Mouse (Mus musculus): ENCODE measurements around the gene Mtmr11. TPM values are rescaled to one million over a fixed set of nuclear protein-coding genes. Genes with fewer than 3 reads are reported as not detected.
A peak's percentile ranks its signal among the peaks of the same experiment; 100 is the strongest.
"Not testable (repeated sequence)": the region's sequence is repeated elsewhere in the genome, so short reads cannot be mapped to it uniquely, and the experiment has no call there.

Mtmr11 gene
- polyA plus RNA-seq, 1 experiment from 2014 or later, result 7.8 TPM

- Histone ChIP-seq H3K4me1 (peaks cover 27% of the 10 kb centered on the region), H3K27ac (replicated peaks) (no peak overlapping the region), H3K36me3 (peaks cover 13% of the 10 kb centered on the region), H3K4me3 (no peak overlapping the region), H3K27me3 (ENCODE audit: low read depth, poor library complexity, severe bottlenecking) (0 out of 2 replicates have a peak, but pooled peaks cover 4% of the 10 kb centered on the region), H3K9me3 (replicated peaks) (no peaks in the 10 kb centered on the region)
- WGBS, result 81% methylated on average over 4 of the region's 4 CpGs
- no peak for DNase-seq (ENCODE audit: low spot score)
These were observed 2.0 kb upstream of the Mtmr11 start for GRCm38 (mm10) chr3:96159820-96160219.

GRCm38 (mm10) chr3:96160222-96160802 is 1.5 kb upstream of the Mtmr11 start:
- H3K4me3 ChIP-seq, result no peak overlapping the region

DNA sequence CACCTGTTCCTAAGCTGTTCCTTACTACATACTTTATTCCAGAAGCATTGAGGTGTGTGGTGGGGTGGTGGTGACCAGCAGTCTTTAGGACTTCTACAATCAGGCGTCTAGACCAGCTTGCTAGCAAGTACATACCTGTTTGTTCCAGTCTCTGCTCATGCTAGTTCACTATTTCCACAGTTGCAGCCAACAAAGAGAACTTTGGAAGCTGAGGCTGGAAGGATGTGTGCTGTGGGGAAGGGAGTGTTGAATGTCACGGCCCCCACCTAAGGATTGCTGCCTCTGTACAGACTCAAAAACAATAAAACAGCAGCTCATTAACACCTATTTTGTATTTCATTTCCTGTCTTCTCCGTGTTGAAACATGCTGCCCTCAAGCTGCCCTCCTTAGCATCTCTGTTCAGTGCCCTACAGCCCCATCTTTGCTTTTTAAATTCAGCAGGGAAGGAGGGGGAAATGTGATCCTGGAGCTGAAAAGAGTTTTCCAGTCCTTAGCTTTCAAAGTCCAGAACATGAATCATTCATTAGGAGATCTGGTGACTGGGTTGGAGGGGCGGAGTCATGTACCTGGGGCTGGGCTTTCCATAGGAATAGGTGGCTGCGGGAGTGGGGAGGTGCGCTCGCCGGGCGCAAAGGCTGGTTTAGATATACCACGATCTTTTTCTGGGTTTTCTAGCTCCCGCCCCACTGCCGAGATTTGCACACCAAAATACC is 844 bp upstream of the Mtmr11 start:
- H3K27ac ChIP-seq (replicated peaks), result peak overlapping the region; percentile 78
- peaks cover 1% of the 10 kb centered on the region for H3K36me3 ChIP-seq
- peak overlapping the region; percentile 55 for H3K4me3 ChIP-seq
- H3K27me3 ChIP-seq (ENCODE audit: low read depth, poor library complexity, severe bottlenecking), result 0 out of 2 replicates have a peak, but pooled peaks cover 4% of the 10 kb centered on the region
- no peaks in the 10 kb centered on the region for H3K9me3 ChIP-seq (replicated peaks)
- H3K4me1 ChIP-seq, result peaks cover 27% of the 10 kb centered on the region
- DNase-seq (ENCODE audit: low spot score), result peak; percentile 44
- WGBS, result 1% methylated on average over 12 of the region's 12 CpGs

More at GRCm38 (mm10) chr3:96160222-96160802, 1.5 kb upstream of the Mtmr11 start:
- DNase-seq (ENCODE audit: low spot score), result no peak
- Histone ChIP-seq H3K27me3 (ENCODE audit: low read depth, poor library complexity, severe bottlenecking) (0 out of 2 replicates have a peak, but pooled peaks cover 4% of the 10 kb centered on the region), H3K27ac (replicated peaks) (peak overlapping the region; percentile 78), H3K36me3 (peaks cover 8% of the 10 kb centered on the region), H3K4me1 (peaks cover 27% of the 10 kb centered on the region), H3K9me3 (replicated peaks) (no peaks in the 10 kb centered on the region)
- 64% methylated on average over 4 of the region's 4 CpGs for whole genome bisulfite sequencing

DNA sequence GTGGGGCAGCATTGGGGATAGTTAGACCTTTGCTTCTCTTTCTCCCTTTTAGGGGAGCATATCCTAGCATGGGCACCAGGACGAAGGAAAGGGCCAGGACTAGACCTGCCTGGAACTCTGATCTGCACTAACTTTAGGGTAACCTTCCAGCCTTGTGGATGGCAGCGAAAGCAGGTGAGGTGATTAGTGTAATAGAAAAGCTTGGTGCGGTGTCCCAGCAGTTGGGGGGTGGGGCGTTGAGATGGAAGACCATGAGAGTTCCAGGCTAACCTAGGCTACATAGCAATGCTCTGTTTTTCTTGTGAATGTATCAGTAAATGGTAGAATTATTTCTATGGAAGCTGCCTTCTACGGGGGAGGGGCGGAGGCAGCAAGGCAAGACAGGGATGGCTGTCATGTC is 1.2 kb downstream of the Mtmr11 start:
- 90% methylated on average over 6 of the region's 6 CpGs for WGBS
- peaks cover 27% of the 10 kb centered on the region for H3K4me1 ChIP-seq
- H3K27me3 ChIP-seq (ENCODE audit: low read depth, poor library complexity, severe bottlenecking), result 0 out of 2 replicates have a peak, but pooled peaks cover 4% of the 10 kb centered on the region
- no peak overlapping the region for H3K4me3 ChIP-seq
- no peak for DNase-seq (ENCODE audit: low spot score)
- no peaks in the 10 kb centered on the region for H3K36me3 ChIP-seq
- H3K9me3 ChIP-seq (replicated peaks), result no peaks in the 10 kb centered on the region
- H3K27ac ChIP-seq (replicated peaks), result no peak overlapping the region

DNA sequence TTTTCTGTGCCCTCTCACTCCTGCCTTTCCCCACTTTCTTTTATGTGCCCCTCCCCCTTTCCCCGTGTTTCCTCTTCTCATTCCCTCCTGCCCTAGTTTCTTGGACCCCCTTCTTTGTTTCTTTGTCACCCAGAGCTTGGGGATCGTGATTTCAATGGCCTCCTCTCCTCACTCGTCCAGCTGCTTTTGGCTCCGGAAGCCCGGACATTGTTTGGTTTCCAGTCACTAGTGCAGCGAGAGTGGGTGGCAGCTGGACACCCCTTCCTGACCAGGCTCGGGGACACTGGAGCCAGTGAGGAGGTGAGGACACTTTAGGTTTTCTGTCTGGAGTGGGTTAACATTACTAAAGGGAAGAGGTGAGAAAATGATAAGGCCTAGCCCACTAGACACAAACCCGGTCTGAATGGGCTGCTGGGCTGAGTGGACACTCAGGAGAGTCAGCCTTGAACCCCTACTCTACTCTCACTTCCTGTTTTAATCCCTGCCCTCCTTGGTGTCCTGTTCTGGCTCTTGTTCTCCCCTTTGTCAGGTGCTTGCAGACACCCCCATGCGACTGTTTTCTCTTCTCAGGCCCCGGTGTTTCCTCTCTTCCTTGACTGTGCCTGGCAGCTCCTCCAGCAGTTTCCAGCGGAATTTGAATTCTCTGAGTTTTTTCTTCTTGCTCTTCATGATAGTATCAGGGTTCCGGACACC is 6.8 kb downstream of the Mtmr11 start:
- no peak for DNase-seq (ENCODE audit: low spot score)
- 0 out of 2 replicates have a peak overlapping the region, but pooled peaks have one; percentile 33 for H3K27ac ChIP-seq (replicated peaks)
- H3K36me3 ChIP-seq, result peaks cover 5% of the 10 kb centered on the region
- WGBS, result 79% methylated on average over 12 of the region's 12 CpGs
- no peaks in the 10 kb centered on the region for H3K9me3 ChIP-seq (replicated peaks)
- no peaks in the 10 kb centered on the region for H3K27me3 ChIP-seq (ENCODE audit: low read depth, poor library complexity, severe bottlenecking)
- H3K4me3 ChIP-seq, result 0 out of 2 replicates have a peak overlapping the region, but pooled peaks have one; percentile 2
- peaks cover 30% of the 10 kb centered on the region for H3K4me1 ChIP-seq

GRCm38 (mm10) chr3:96170276-96170675 is 8.5 kb downstream of the Mtmr11 start:
- WGBS, result 92% methylated on average over 4 of the region's 4 CpGs
- peak overlapping the region; percentile 95; the same call in 1 of the 2 replicates for H3K27ac ChIP-seq (replicated peaks)
- no peak for DNase-seq (ENCODE audit: low spot score)

GRCm38 (mm10) chr3:96170976-96171545 is 9.3 kb downstream of the Mtmr11 start:
- peak overlapping the region; percentile 95 for H3K27ac ChIP-seq (replicated peaks)
- WGBS, result 84% methylated on average over 10 of the region's 10 CpGs

More at GRCm38 (mm10) chr3:96170276-96170675, 8.5 kb downstream of the Mtmr11 start:
- Histone ChIP-seq H3K27me3 (ENCODE audit: low read depth, poor library complexity, severe bottlenecking) (no peaks in the 10 kb centered on the region), H3K4me3 (peak overlapping the region; percentile 23; the same call in 1 of the 2 replicates), H3K4me1 (peaks cover 42% of the 10 kb centered on the region), H3K9me3 (replicated peaks) (no peaks in the 10 kb centered on the region), H3K36me3 (peaks cover 22% of the 10 kb centered on the region)

GRCm38 (mm10) chr3:96171583-96172196 is 9.9 kb downstream of the Mtmr11 start:
- H3K4me3 ChIP-seq, result peak overlapping the region; percentile 92
- 27% methylated on average over 18 of the region's 18 CpGs for WGBS
- H3K9me3 ChIP-seq (replicated peaks), result no peaks in the 10 kb centered on the region
- DNase-seq (ENCODE audit: low spot score), result no peak
- H3K27me3 ChIP-seq (ENCODE audit: low read depth, poor library complexity, severe bottlenecking), result no peaks in the 10 kb centered on the region
- peak overlapping the region; percentile 95 for H3K27ac ChIP-seq (replicated peaks)
- peaks cover 36% of the 10 kb centered on the region for H3K36me3 ChIP-seq
- H3K4me1 ChIP-seq, result peaks cover 42% of the 10 kb centered on the region

More at GRCm38 (mm10) chr3:96170976-96171545, 9.3 kb downstream of the Mtmr11 start:
- H3K4me1 ChIP-seq, result peaks cover 42% of the 10 kb centered on the region
- no peaks in the 10 kb centered on the region for H3K27me3 ChIP-seq (ENCODE audit: low read depth, poor library complexity, severe bottlenecking)
- H3K36me3 ChIP-seq, result peaks cover 30% of the 10 kb centered on the region
- H3K9me3 ChIP-seq (replicated peaks), result no peaks in the 10 kb centered on the region
- DNase-seq (ENCODE audit: low spot score), result no peak
- peak overlapping the region; percentile 92 for H3K4me3 ChIP-seq

- H3K4me1 ChIP-seq, result peaks cover 42% of the 10 kb centered on the region
- peak within 1 kb of the TSS; percentile 92 for H3K4me3 ChIP-seq
- DNase-seq (ENCODE audit: low spot score), result peak; percentile 96
- peaks cover 42% of the 10 kb centered on the region for H3K36me3 ChIP-seq
- H3K9me3 ChIP-seq (replicated peaks), result no peaks in the 10 kb centered on the region
- no peaks in the 10 kb centered on the region for H3K27me3 ChIP-seq (ENCODE audit: low read depth, poor library complexity, severe bottlenecking)
- H3K27ac ChIP-seq (replicated peaks), result peak within 1 kb of the TSS; percentile 95
- WGBS, result under 1% methylated on average over 58 of the region's 58 CpGs
These were observed 10.7 kb downstream of the Mtmr11 start, which contains the start of gene Sf3b4 for GRCm38 (mm10) chr3:96172197-96173178. TSS of gene Sf3b4 (plus strand) at chr3:96172332.

- no peak for DNase-seq (ENCODE audit: low spot score)
- Histone ChIP-seq H3K27me3 (ENCODE audit: low read depth, poor library complexity, severe bottlenecking) (no peaks in the 10 kb centered on the region), H3K9me3 (replicated peaks) (no peaks in the 10 kb centered on the region), H3K36me3 (peaks cover 49% of the 10 kb centered on the region), H3K27ac (replicated peaks) (peak overlapping the region; percentile 95), H3K4me1 (peaks cover 42% of the 10 kb centered on the region), H3K4me3 (peak overlapping the region; percentile 92)
- WGBS, result 40% methylated on average over 7 of the region's 7 CpGs
These were observed 11.4 kb downstream of the Mtmr11 start for GRCm38 (mm10) chr3:96173185-96173584.

DNA sequence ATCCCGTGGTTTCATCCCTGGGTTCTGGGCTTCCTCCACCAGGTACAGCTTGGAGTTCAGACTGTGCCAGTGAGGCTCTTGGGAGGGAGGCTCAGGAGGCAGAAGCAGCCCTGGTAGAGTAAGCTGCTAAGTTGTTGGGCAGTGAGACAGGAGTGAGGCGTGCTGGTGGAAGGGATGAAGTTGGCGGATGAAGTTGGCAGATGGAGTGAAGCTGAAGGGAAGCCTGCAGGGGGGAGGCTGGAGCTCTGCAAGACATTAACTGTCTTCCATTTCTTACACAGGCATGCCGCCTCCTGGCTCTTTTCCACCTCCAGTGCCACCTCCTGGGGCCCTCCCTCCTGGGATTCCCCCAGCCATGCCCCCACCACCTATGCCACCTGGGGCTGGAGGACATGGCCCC is 12.2 kb downstream of the Mtmr11 start:
- Histone ChIP-seq H3K4me1 (peaks cover 39% of the 10 kb centered on the region), H3K4me3 (peak overlapping the region; percentile 92), H3K36me3 (peaks cover 58% of the 10 kb centered on the region)
- DNase-seq (ENCODE audit: low spot score); H3K27me3 ChIP-seq (ENCODE audit: low read depth, poor library complexity, severe bottlenecking); H3K27ac ChIP-seq (replicated peaks); H3K9me3 ChIP-seq (replicated peaks): not testable (repeated sequence)
- WGBS, result 90% methylated on average over 4 of the region's 4 CpGs
